8 mouse cellular contexts compared by ENCODE assay signal in genomic region chr3:154819684-154820083, GRCm38 (mm10).
A peak's percentile ranks its signal among the peaks of the same experiment; 100 is the strongest.
DNase-seq lines count a peak whose midpoint lies in the region; ATAC-seq and TF ChIP-seq lines count a peak whose summit lies in the region.
"Not testable (repeated sequence)": the region's sequence is repeated elsewhere in the genome, so short reads cannot be mapped to it uniquely, and the experiment has no call there.

No protein-coding gene starts in this region.

- not testable (repeated sequence) for H3K9me3 ChIP-seq in MEL (replicated peaks; ENCODE audit: insufficient read depth, low read length); heart, postnatal 0 days (replicated peaks; ENCODE audit: control insufficient read depth, low read length); lung, embryonic 14.5 days (ENCODE audit: low read depth, low read length); neural tube, embryonic 11.5 days (ENCODE audit: control insufficient read depth, low read length)

- H3K4me1 ChIP-seq in MEL (ENCODE audit: control insufficient read depth in 1 of 2, insufficient read depth in 2 of 2, low read length in 2 of 2); heart, postnatal 0 days (ENCODE audit: control insufficient read depth, insufficient read depth); lung, embryonic 14.5 days (ENCODE audit: insufficient read depth); neural tube, embryonic 11.5 days (ENCODE audit: control insufficient read depth, insufficient read depth, low read length): not testable (repeated sequence)

- H3K4me2 ChIP-seq in heart, postnatal 0 days (ENCODE audit: low read depth, low read length); lung, embryonic 14.5 days; neural tube, embryonic 11.5 days (ENCODE audit: low read depth): not testable (repeated sequence)

- not testable (repeated sequence) for TF ChIP-seq POLR2A in MEL (IDR thresholded peaks at IDR 0.05; ENCODE audit: control insufficient read depth in 1 of 2, insufficient read depth in 1 of 2, low read depth in 1 of 2, low read length in 2 of 2, poor library complexity in 1 of 2)

- not testable (repeated sequence) for H3K36me3 ChIP-seq in MEL (ENCODE audit: control insufficient read depth in 1 of 2, insufficient read depth in 2 of 2, low read length in 2 of 2); heart, postnatal 0 days (replicated peaks; ENCODE audit: control insufficient read depth, insufficient read depth, low read length); lung, embryonic 14.5 days (ENCODE audit: insufficient read depth); neural tube, embryonic 11.5 days (ENCODE audit: control insufficient read depth, insufficient read depth, low read length)

- not testable (repeated sequence) for H3K27ac ChIP-seq in MEL (ENCODE audit: control insufficient read depth, low read depth, low read length); heart, postnatal 0 days (ENCODE audit: low read depth); lung, embryonic 14.5 days (ENCODE audit: low read depth); neural tube, embryonic 11.5 days (ENCODE audit: low read depth, low read length)

- WGBS in heart, postnatal 0 days, result 18% methylated on average over 5 of the region's 5 CpGs
- WGBS in lung, embryonic 14.5 days, result 9% methylated on average over 5 of the region's 5 CpGs
- 23% methylated on average over 5 of the region's 5 CpGs for WGBS in neural tube, embryonic 11.5 days

- not testable (repeated sequence) for H3K4me3 ChIP-seq in MEL (ENCODE audit: control insufficient read depth in 1 of 2, insufficient read depth in 1 of 2, low read depth in 2 of 2, low read length in 2 of 2); heart, postnatal 0 days (ENCODE audit: low read depth, low read length); lung, embryonic 14.5 days (ENCODE audit: low read depth, low read length); neural tube, embryonic 11.5 days (ENCODE audit: low read depth, low read length)

- H3K9ac ChIP-seq in MEL (ENCODE audit: control insufficient read depth, low read depth, low read length, poor library complexity, severe bottlenecking); heart, postnatal 0 days (replicated peaks; ENCODE audit: low read depth, low read length); lung, embryonic 14.5 days; neural tube, embryonic 11.5 days (ENCODE audit: low read length): not testable (repeated sequence)

- TF ChIP-seq EP300 in MEL (IDR thresholded peaks at IDR 0.05; ENCODE audit: low read depth in 1 of 2, low read length in 2 of 2); heart, postnatal 0 days (IDR thresholded peaks at IDR 0.05; ENCODE audit: low read depth): not testable (repeated sequence)

- not testable (repeated sequence) for ATAC-seq in heart, postnatal 0 days (ENCODE audit: insufficient read depth, low read depth); neural tube, embryonic 11.5 days (ENCODE audit: insufficient read depth, low FRiP score, low TSS enrichment)
- ATAC-seq in lung, embryonic 14.5 days (ENCODE audit: insufficient read depth), result peak; percentile 41; the same call in 1 of the 2 replicates

- peak; percentile 46 for DNase-seq in MEL (ENCODE audit: low read depth, low spot score)
- DNase-seq in adrenal gland, postnatal 36 days, result peak; percentile 48 to 62
- peak; percentile 68 for DNase-seq in embryo, embryonic 9.5 days (ENCODE audit: extremely low spot score)
- peak; percentile 37 for DNase-seq in heart, postnatal 0 days (ENCODE audit: low spot score)
- peak; percentile 81 for DNase-seq in kidney, postnatal 10 days
- DNase-seq in lung, embryonic 14.5 days, result peak; percentile 91
- DNase-seq in neural tube, embryonic 11.5 days (ENCODE audit: low spot score), result peak; percentile 73
- DNase-seq in yolk sac, embryonic 10.5 days (ENCODE audit: low spot score), result peak; percentile 39

- H3K27me3 ChIP-seq in MEL (ENCODE audit: control insufficient read depth in 1 of 2, insufficient read depth in 2 of 2, low read length in 2 of 2); heart, postnatal 0 days (ENCODE audit: control insufficient read depth, insufficient read depth, low read length); lung, embryonic 14.5 days (ENCODE audit: insufficient read depth, low read length); neural tube, embryonic 11.5 days (ENCODE audit: control insufficient read depth, insufficient read depth, low read length): not testable (repeated sequence)

- not testable (repeated sequence) for TF ChIP-seq CTCF in MEL (IDR thresholded peaks at IDR 0.05 in 2 of 3, conservative IDR thresholded peaks at IDR 0.05 in 1 of 3; ENCODE audit: control insufficient read depth in 1 of 3, insufficient read depth in 1 of 3, low read depth in 2 of 3, low read length in 3 of 3, poor library complexity in 1 of 3, severe bottlenecking in 1 of 3); heart, postnatal 0 days (IDR thresholded peaks at IDR 0.05; ENCODE audit: low read depth); lung, embryonic 14.5 days (IDR thresholded peaks at IDR 0.05; ENCODE audit: low read depth)

- not testable (repeated sequence) for H3K79me2 ChIP-seq in MEL (ENCODE audit: control insufficient read depth, insufficient read depth, low read length, poor library complexity)

- not testable (repeated sequence) for TF ChIP-seq RAD21 in MEL (IDR thresholded peaks at IDR 0.05; ENCODE audit: low read depth, low read length)

Comparison
In these comparisons a context has a peak if more than half of its experiments do, and no peak if none do; other contexts are left out.
1. DNase-seq: peak in every context shown above with its lines; median percentile 91 in lung, embryonic 14.5 days; 81 in kidney, postnatal 10 days; 73 in neural tube, embryonic 11.5 days; 68 in embryo, embryonic 9.5 days; 55 in adrenal gland, postnatal 36 days; 46 in MEL; 39 in yolk sac, embryonic 10.5 days; 37 in heart, postnatal 0 days.